Mouse (Mus musculus) intestine, embryonic 14.5 days (tissue): Measurements from ENCODE around the gene 4930516K23Rik. TPM values are rescaled to one million over a fixed set of nuclear protein-coding genes. Genes with fewer than 3 reads are reported as not detected.

Experiments used
- ATAC-seq: fragments of 200-750 bp; cut with Nextera tagmentation; replicated peaks from 2 replicates; pipeline ENCODE4 v1.8.0; 2017; ENCODE audit warnings: low read depth, moderate number of reproducible peaks, moderate TSS enrichment, moderate library complexity; ENCODE audit not compliant: low FRiP score, low TSS enrichment
- DNase-seq: peaks from one replicate; pipeline ENCODE4 v3.0.0-alpha.2; 2018; ENCODE audit warnings: low spot score
- H3K27ac ChIP-seq: fragments of 300-500 bp; sonication (generic); 2 replicates; pipeline ENCODE4 v1.5.1; 2014; ENCODE audit warnings: low read depth, mild to moderate bottlenecking, control low read depth
- H3K27me3 ChIP-seq: fragments of 300-500 bp; sonication (generic); replicated peaks from 2 replicates; pipeline ENCODE4 v1.6.1; 2014; ENCODE audit warnings: low read length, control low read depth; ENCODE audit not compliant: control insufficient read depth, insufficient read depth
- H3K36me3 ChIP-seq: fragments of 300-500 bp; sonication (generic); 2 replicates; pipeline ENCODE4 v1.6.1; 2014; ENCODE audit warnings: low read length, control low read depth; ENCODE audit not compliant: control insufficient read depth, insufficient read depth
- H3K4me1 ChIP-seq: fragments of 300-500 bp; sonication (generic); replicated peaks from 2 replicates; pipeline ENCODE4 v1.6.1; 2014; ENCODE audit warnings: low read length, control low read depth, mixed read lengths; ENCODE audit not compliant: control insufficient read depth, insufficient read depth
- H3K4me2 ChIP-seq: fragments of 300-500 bp; sonication (generic); 2 replicates; pipeline ENCODE4 v1.6.1; 2014; ENCODE audit warnings: low read length
- H3K4me3 ChIP-seq: fragments of 300-500 bp; sonication (generic); 2 replicates; pipeline ENCODE4 v1.5.1; 2014; ENCODE audit warnings: low read depth, low read length, control low read depth, mixed read lengths
- H3K9ac ChIP-seq: fragments of 300-500 bp; sonication (generic); 2 replicates; pipeline ENCODE4 v1.6.1; 2014; ENCODE audit warnings: mild to moderate bottlenecking, low read length
- H3K9me3 ChIP-seq: fragments of 300-500 bp; sonication (generic); 2 replicates; pipeline ENCODE4 v1.6.1; 2016; ENCODE audit warnings: low read length, control low read depth; ENCODE audit not compliant: control insufficient read depth
- WGBS: fragments of 180-500 bp; shearing (Covaris S2); extraction: QIAGEN DNeasy Blood & Tissue Kit; methylation state at CpG from one replicate; pipeline ENCODE4 v1.1.7; 2014; 5-methylcytosine and 5-hydroxymethylcytosine counted together
- polyA plus RNA-seq: library from polyadenylated mRNA; unstranded; fragments of >200 nt; fragmentation: Nextera tagmentation; extraction: Ambion mirVana; gene quantifications from 2 replicates; pipeline ENCODE4 v1.2.1, GENCODE M21; 2014

The 4930516K23Rik gene
- polyA plus RNA-seq, 1 experiment from 2014 or later, result not detected

DNA sequence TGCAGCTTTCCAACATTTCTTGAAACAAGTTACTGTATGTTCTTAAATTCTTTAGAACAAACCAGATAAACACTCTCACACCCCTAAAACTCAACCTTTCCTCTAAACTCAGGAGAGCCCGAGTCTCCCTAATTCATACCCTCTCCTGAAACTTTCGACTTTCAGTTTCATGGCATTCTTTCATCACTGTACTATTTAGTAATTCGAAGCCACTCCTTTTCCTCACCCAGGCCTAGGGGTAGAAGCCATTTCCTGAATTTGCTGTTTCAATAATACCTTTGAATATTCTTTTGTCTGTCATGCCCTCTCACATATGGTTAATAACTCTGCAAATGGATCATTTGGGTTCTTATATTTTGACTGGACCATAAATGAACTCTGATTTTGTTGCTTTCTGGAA is 34.3 kb downstream of the 4930516K23Rik start:
- 82% methylated on average over 3 of the region's 3 CpGs for WGBS
- no peak for ATAC-seq

DNA sequence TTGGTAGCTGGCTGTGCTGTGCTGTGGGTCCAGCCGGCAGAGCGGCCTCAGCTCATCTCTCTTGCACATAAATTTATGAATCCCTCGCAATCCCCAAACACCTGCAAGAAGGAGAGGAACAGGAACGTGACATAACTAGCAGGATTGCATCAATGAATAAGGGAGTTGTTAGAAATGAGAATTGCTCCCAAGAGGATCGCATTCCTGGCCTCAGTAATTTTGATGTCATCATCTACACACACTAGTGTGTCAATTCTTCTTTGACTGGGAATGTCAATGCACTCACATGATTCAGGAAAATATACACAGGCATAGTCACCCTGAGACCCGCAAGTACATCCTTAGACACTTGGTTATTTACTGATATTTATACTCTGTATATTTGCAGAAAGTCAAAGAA is 35.8 kb downstream of the 4930516K23Rik start, which contains the start of gene Olfr640:
Gene Olfr640, minus strand, starts transcription at position 101 of the 400 bp plus-strand sequence.
- Histone ChIP-seq H3K27ac (no peak within 1 kb of the TSS), H3K36me3 (no peaks in the 10 kb centered on the region), H3K4me3 (no peak within 1 kb of the TSS), H3K4me2 (no peak within 1 kb of the TSS), H3K9ac (no peak within 1 kb of the TSS), H3K4me1 (no peaks in the 10 kb centered on the region), H3K27me3 (no peaks in the 10 kb centered on the region), H3K9me3 (no peaks in the 10 kb centered on the region)
- ATAC-seq, result no peak
- 82% methylated on average over 6 of the region's 6 CpGs for WGBS
- DNase-seq, result no peak

More for the DNA sequence above, 34.3 kb downstream of the 4930516K23Rik start:
- no peaks in the 10 kb centered on the region for H3K27me3 ChIP-seq
- H3K4me1 ChIP-seq, result no peaks in the 10 kb centered on the region
- H3K36me3 ChIP-seq, result no peaks in the 10 kb centered on the region
- H3K4me2 ChIP-seq, result no peak overlapping the region
- no peak overlapping the region for H3K27ac ChIP-seq
- H3K9me3 ChIP-seq, result no peaks in the 10 kb centered on the region
- H3K4me3 ChIP-seq, result no peak overlapping the region
- no peak for DNase-seq
- no peak overlapping the region for H3K9ac ChIP-seq

DNA sequence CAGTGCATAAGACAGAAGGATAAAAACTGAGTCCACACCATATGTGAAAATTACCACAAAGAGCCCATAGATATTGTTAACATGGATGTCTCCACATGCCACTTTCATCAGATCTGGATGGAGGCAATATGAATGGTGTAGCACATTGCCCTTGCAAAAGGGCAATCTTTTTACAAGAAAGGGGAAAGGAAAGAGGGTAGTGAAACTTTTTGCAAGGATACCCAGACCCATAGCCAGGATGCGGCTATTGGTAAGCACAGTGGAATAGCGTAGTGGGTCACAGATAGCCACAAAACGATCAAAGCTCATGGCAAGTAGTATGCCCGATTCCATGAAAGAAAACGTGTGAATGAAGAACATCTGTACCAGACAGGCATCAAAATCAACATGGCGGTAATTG is 39.6 kb downstream of the 4930516K23Rik start:
- DNase-seq (no peak), ATAC-seq (no peak)
- Histone ChIP-seq H3K9me3 (no peaks in the 10 kb centered on the region), H3K9ac (no peak overlapping the region), H3K27me3 (no peaks in the 10 kb centered on the region), H3K4me1 (no peaks in the 10 kb centered on the region), H3K36me3 (no peaks in the 10 kb centered on the region), H3K27ac (no peak overlapping the region), H3K4me2 (no peak overlapping the region), H3K4me3 (no peak overlapping the region)
- 92% methylated on average over 6 of the region's 6 CpGs for WGBS

DNA sequence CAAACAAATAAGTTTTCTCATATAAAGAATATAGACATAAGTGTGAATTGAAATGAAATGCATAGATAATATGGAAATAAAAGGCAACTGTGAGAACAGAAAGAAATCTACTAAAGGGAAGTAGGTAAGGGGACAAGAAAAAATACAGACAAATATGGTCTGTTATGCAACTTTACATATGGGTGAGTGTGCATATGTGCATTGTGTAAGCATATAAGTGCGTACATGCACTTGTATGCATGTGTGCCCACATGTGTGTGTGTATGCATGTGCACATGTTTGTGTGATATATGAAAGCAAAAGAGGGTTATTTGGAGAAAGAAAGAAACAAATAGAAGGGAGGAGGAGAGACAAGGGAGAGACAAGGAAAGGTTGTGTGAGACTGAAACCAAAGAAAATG is 42.3 kb downstream of the 4930516K23Rik start:
- Histone ChIP-seq H3K4me3 (no peak overlapping the region), H3K9me3 (no peaks in the 10 kb centered on the region), H3K27ac (no peak overlapping the region), H3K27me3 (no peaks in the 10 kb centered on the region), H3K4me1 (no peaks in the 10 kb centered on the region), H3K9ac (no peak overlapping the region), H3K4me2 (no peak overlapping the region), H3K36me3 (no peaks in the 10 kb centered on the region)
- ATAC-seq (no peak), DNase-seq (no peak)
- WGBS, result 92% methylated on average over 1 of the region's 1 CpGs

DNA sequence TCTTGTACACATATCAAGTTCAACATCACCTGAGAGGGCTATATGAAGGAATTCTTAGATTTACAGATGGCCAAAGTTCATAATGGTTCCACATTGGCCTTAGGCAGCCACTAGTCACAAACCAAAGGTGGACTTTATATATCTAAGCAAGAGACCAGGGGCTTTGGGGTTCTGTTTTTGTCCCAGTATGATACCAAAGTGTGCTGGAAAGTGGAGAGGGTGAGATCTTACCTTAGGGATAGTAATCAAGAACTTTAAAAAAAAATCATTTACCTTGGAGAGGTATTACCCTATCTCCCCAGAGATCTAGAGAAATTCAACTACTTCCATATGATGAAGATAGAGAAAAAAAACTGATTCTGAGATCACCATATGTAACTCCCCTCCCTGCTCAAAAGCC is 44.0 kb downstream of the 4930516K23Rik start, which contains the start of gene Olfr639:
Gene Olfr639, minus strand, starts transcription at position 101 of the 400 bp plus-strand sequence.
- DNase-seq, result no peak
- no peaks in the 10 kb centered on the region for H3K9me3 ChIP-seq
- H3K9ac ChIP-seq, result no peak within 1 kb of the TSS
- no peaks in the 10 kb centered on the region for H3K27me3 ChIP-seq
- no peak for ATAC-seq
- no peaks in the 10 kb centered on the region for H3K36me3 ChIP-seq
- no peak within 1 kb of the TSS for H3K4me2 ChIP-seq
- no peaks in the 10 kb centered on the region for H3K4me1 ChIP-seq
- H3K27ac ChIP-seq, result no peak within 1 kb of the TSS
- no peak within 1 kb of the TSS for H3K4me3 ChIP-seq

Other genes with a start within 250 kb of the 4930516K23Rik start
- 1,233 and 1,868 TPM in 2 replicates for gene Hbb-bt, start 247.4 kb downstream of the 4930516K23Rik start, polyA plus RNA-seq
- 2,953 and 4,508 TPM in 2 replicates for gene Hbb-bs, start 233.3 kb downstream of the 4930516K23Rik start, polyA plus RNA-seq
- gene Hbb-bh2, start 220.9 kb downstream of the 4930516K23Rik start, polyA plus RNA-seq, result not detected in 2 replicates
- gene Hbb-bh1, start 218.3 kb downstream of the 4930516K23Rik start, polyA plus RNA-seq, result 4.9 and 8.3 TPM in 2 replicates
- 727 and 736 TPM in 2 replicates for gene Hbb-y, start 208.2 kb downstream of the 4930516K23Rik start, polyA plus RNA-seq
- gene Olfr66, start 175.2 kb downstream of the 4930516K23Rik start, polyA plus RNA-seq, result not detected in 2 replicates
- gene Olfr64, start 167.0 kb downstream of the 4930516K23Rik start, polyA plus RNA-seq, result not detected in 2 replicates
- gene Olfr65, start 158.0 kb downstream of the 4930516K23Rik start, polyA plus RNA-seq, result not detected in 2 replicates
- not detected in 2 replicates for gene Olfr631, start 132.6 kb downstream of the 4930516K23Rik start, polyA plus RNA-seq
- not detected in 2 replicates for gene Olfr632, start 127.1 kb downstream of the 4930516K23Rik start, polyA plus RNA-seq
- gene Olfr633, start 117.0 kb downstream of the 4930516K23Rik start, polyA plus RNA-seq, result not detected in 2 replicates
- gene Olfr635, start 90.3 kb downstream of the 4930516K23Rik start, polyA plus RNA-seq, result not detected in 2 replicates
- not detected in 2 replicates for gene Olfr638, start 62.7 kb downstream of the 4930516K23Rik start, polyA plus RNA-seq
- gene Olfr639, start 44.1 kb downstream of the 4930516K23Rik start, polyA plus RNA-seq, result 0.04 TPM in 1 of 2 replicates, not detected in the other
- gene Olfr640, start 35.9 kb downstream of the 4930516K23Rik start, polyA plus RNA-seq, result not detected in 2 replicates
- gene Olfr641, start 26.0 kb downstream of the 4930516K23Rik start, polyA plus RNA-seq, result not detected in 2 replicates
- gene Olfr642, start 8.8 kb downstream of the 4930516K23Rik start, polyA plus RNA-seq, result not detected in 2 replicates
- not detected in 2 replicates for gene Olfr644, start 10.4 kb upstream of the 4930516K23Rik start, polyA plus RNA-seq
- gene Olfr645, start 24.0 kb upstream of the 4930516K23Rik start, polyA plus RNA-seq, result not detected in 2 replicates
- not detected in 2 replicates for gene Olfr646, start 43.4 kb upstream of the 4930516K23Rik start, polyA plus RNA-seq
- gene Ubqln5, start 68.4 kb upstream of the 4930516K23Rik start, polyA plus RNA-seq, result not detected in 2 replicates
- gene Olfr643, start 76.0 kb upstream of the 4930516K23Rik start, polyA plus RNA-seq, result not detected in 2 replicates
- gene Ubqln3, start 81.8 kb upstream of the 4930516K23Rik start, polyA plus RNA-seq, result not detected in 2 replicates
- gene Ubqlnl, start 89.1 kb upstream of the 4930516K23Rik start, polyA plus RNA-seq, result not detected in 2 replicates
- not detected in 2 replicates for gene Olfm5, start 103.4 kb upstream of the 4930516K23Rik start, polyA plus RNA-seq
- 0.32 and 0.36 TPM in 2 replicates for gene Olfr648, start 121.9 kb upstream of the 4930516K23Rik start, polyA plus RNA-seq
- gene Olfr649, start 134.5 kb upstream of the 4930516K23Rik start, polyA plus RNA-seq, result not detected in 2 replicates
- 1.6 TPM in 2 replicates for gene Trim6, start 157.3 kb upstream of the 4930516K23Rik start, polyA plus RNA-seq
- 1.5 and 1.9 TPM in 2 replicates for gene Trim34a, start 183.0 kb upstream of the 4930516K23Rik start, polyA plus RNA-seq
- 0.12 and 0.31 TPM in 2 replicates for gene Trim5, start 226.6 kb upstream of the 4930516K23Rik start, polyA plus RNA-seq